Mouse (Mus musculus) erythroblast, embryonic 14.5 days (primary cell): ENCODE results near the gene Pitpnm1. TPM values are rescaled to one million over a fixed set of nuclear protein-coding genes. Genes with fewer than 3 reads are reported as not detected.
A peak's percentile ranks its signal among the peaks of the same experiment; 100 is the strongest.
"Not testable (repeated sequence)": the region's sequence is repeated elsewhere in the genome, so short reads cannot be mapped to it uniquely, and the experiment has no call there.

Source experiments
- H3K27me3 ChIP-seq: 2 replicates; pipeline ENCODE4 v1.6.1; 2012; ENCODE audit warnings: inconsistent platforms; ENCODE audit not compliant: control insufficient read depth
- H3K36me3 ChIP-seq: 2 replicates; pipeline ENCODE4 v1.6.1; 2012; ENCODE audit warnings: mild to moderate bottlenecking, inconsistent platforms; ENCODE audit not compliant: control insufficient read depth
- H3K4me1 ChIP-seq: 2 replicates; pipeline ENCODE4 v1.6.1; 2012; ENCODE audit warnings: inconsistent platforms; ENCODE audit not compliant: control insufficient read depth
- H3K4me3 ChIP-seq: replicated peaks from 2 replicates; pipeline ENCODE3; 2012; ENCODE audit warnings: moderate library complexity, mild to moderate bottlenecking, inconsistent platforms
- H3K9me3 ChIP-seq: 2 replicates; pipeline ENCODE4 v1.6.1; 2012; ENCODE audit warnings: low read length, inconsistent platforms, mixed read lengths; ENCODE audit not compliant: control insufficient read depth
- GATA1 ChIP-seq: IDR thresholded peaks from 2 replicates; pipeline ENCODE4 v1.6.1; 2012; ENCODE audit warnings: low read length, inconsistent platforms, mixed read lengths
- TAL1 ChIP-seq: IDR thresholded peaks from 3 replicates; pipeline ENCODE4 v1.6.1; 2012; ENCODE audit warnings: low read length, inconsistent platforms, mixed read lengths
- polyA plus RNA-seq: library from polyadenylated mRNA; stranded (reverse); fragments of >175 nt; gene quantifications from 2 replicates; pipeline ENCODE4 v1.2.3, GENCODE M21; 2012

Gene Pitpnm1
- polyA plus RNA-seq, 1 experiment: 0.94 TPM

DNA sequence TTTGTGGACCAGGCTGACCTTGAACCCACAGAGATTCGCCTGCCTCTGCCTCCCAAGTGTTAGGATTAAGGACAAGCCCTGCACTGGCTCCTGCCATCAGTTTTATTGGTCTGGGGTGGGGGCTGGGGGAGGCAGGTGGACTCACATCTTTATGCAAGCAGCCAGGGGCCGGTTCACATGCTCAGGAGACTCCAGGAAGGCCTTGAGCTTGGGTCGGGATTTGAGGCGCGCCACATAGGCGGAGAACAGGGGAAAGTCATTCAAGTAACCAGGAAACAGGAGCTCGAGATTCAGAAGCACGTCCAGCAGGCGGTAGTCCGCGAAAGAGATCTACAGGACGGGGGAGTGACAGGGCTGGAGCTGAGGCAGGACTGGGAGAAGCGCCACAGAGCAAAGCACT, 42.4 kb upstream of the Pitpnm1 start:
- Histone ChIP-seq H3K4me1 (peaks cover 56% of the 10 kb centered on the region), H3K4me3 (no peak overlapping the region), H3K9me3 (no peaks in the 10 kb centered on the region), H3K36me3 (peaks cover 13% of the 10 kb centered on the region), H3K27me3 (no peaks in the 10 kb centered on the region)
- TF ChIP-seq TAL1: no peak
- TF ChIP-seq GATA1: no peak

DNA sequence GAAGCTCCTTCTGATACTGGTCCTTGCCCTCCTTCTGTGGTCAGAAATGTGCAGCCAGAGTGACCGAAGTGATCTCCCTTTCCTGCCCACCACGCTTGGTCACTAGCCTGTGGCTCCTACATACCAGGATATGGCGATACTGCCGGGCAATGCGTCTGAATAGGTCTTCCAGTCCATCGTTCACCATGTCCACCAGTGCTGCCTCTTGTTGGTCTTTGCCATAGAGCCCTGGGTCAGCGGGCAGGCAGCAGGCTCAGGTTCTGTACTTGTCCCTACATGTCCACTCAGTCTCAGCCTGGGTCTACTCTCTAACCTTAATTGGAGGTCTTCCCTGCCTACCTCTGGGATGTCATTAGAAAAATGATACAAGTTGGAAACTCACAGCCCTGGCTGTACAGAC, 41.8 kb upstream of the Pitpnm1 start:
- Histone ChIP-seq H3K27me3 (no peaks in the 10 kb centered on the region), H3K36me3 (peaks cover 13% of the 10 kb centered on the region), H3K4me3 (no peak overlapping the region), H3K4me1 (peaks cover 55% of the 10 kb centered on the region), H3K9me3 (no peaks in the 10 kb centered on the region)
- TF ChIP-seq GATA1 (no peak), TAL1 (no peak)

DNA sequence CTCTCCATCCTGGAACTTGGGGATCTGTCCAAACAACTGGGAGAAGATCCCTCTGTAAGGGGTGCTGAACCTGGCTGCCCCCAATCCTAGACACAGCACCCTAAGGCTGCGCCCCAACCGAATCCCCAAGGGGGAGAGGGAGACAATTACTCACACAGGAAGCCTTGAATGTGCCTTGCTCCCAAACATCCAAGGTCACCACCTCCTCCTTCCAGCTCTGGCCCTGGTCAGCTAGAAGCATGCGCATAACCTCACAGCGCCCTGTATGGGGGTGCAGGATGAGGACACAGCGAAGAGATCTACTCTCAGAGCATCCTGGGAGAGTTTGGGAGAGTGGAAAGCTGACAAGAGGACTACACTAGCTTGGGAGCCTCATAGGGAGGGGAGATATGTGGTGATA, 41.2 kb upstream of the Pitpnm1 start:
- Histone ChIP-seq H3K4me3 (peak overlapping the region; percentile 62), H3K4me1 (peaks cover 55% of the 10 kb centered on the region)

DNA sequence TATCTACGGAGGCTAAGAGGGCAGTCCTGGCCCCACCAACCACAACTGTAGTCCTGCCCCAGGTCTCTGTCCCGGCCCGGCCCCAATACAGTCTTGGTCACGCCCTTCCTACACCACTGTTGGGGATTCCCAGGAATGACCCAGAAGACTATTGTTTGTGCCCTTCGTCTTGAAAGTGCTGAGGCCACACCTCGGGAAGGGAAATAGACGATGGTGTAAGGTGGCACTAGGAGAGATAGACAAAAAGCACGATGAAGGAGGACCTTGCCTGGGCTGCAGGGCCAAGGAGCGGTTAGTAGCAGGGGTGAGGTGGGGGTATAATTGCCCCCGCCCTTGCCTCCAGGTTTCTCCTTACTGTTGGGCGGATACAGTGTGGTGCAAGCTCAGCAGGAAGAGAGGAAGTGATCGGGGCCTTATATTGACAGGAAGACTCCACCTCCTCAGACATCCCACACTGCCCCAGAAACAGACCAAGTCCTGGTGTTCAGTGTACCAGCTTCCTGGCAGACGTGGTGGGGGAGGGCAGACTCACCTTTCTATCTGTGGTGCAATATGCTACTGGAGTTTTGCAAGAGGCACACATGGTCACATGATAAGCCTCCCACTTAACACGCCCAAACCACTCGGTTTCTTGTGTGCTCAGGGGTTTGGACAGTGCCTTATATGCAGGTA, 40.6 kb upstream of the Pitpnm1 start, which contains the start of gene Gstp3:
TSS of gene Gstp3 (minus strand) at position 501 of the 672 bp plus-strand sequence.
- Histone ChIP-seq H3K27me3 (no peaks in the 10 kb centered on the region), H3K4me3 (peak within 1 kb of the TSS; percentile 62), H3K9me3 (no peaks in the 10 kb centered on the region), H3K4me1 (peaks cover 58% of the 10 kb centered on the region), H3K36me3 (peaks cover 13% of the 10 kb centered on the region)
- TF ChIP-seq TAL1 (no peak), GATA1 (no peak)

More for the DNA sequence above, 41.2 kb upstream of the Pitpnm1 start:
- Histone ChIP-seq H3K36me3 (peaks cover 13% of the 10 kb centered on the region), H3K9me3 (no peaks in the 10 kb centered on the region), H3K27me3 (no peaks in the 10 kb centered on the region)
- TF ChIP-seq TAL1 (no peak), GATA1 (no peak)

DNA sequence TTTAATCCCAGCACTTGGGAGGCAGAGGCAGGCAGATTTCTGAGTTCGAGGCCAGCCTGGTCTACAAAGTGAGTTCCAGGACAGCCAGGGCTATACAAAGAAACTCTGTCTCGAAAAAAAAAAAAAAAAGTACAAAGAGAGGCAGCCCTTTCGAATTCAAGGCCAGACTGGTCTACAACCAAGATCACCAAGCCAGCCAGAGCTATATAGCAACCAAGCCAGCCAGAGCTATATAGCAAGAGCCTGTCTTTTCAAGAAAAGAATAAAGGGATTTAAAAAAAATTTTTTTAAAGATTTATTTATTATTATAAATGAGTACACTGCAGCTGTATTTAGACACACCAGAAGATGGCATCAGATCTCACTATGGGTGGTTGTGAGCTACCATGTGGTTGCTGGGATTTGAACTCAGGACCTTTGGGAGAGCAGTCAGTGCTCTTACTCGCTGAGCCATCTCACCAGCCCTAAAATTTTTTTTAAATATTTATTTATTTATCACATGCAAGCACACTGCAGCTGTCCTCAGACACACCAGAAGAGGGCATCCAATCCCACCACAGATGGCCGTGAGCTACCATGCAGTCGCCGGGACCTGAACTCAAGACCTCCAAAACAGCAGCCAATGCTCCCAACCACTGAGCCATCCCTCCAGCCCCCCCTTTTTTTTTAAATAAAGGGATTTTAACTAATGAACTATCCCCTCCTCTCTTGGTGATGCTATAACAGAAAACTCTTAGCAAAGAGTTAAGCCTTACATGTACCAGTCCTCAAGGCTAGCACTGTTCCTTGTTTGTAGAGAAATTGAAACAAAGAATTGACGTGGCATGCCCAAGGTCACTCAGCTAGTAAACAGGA, 39.5 kb upstream of the Pitpnm1 start:
- Histone ChIP-seq H3K4me1 (peaks cover 57% of the 10 kb centered on the region), H3K36me3 (peaks cover 11% of the 10 kb centered on the region)
- not testable (repeated sequence) for H3K27me3 ChIP-seq, H3K9me3 ChIP-seq, H3K4me3 ChIP-seq

DNA sequence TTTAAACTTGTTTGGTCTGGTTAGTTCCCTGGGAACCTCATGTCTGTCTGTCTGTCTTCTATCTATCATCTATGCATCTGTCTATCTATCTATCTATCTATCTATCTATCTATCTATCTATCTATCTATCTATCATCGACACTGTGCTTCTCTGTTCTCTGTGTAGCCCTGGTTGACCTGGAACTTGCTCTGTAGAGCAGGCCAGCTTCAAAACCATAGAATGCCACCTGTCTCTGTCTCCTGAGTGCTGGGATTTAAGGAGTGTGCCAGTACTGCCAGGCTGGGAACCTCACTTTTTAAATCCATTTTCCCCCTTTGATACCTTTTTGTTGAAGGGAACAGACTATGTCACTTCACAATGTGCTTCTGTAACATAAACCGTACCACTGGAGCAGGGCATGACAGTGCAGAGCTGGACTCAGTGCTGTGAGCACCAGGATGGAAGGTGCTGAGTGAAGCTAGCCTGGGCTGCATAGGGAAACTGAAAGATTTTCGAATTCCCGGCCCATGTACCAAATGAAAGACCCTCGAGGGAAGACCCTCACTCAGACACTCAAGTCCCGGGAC, 38.8 kb upstream of the Pitpnm1 start:
- TF ChIP-seq GATA1: no peak
- TF ChIP-seq TAL1: no peak
- Histone ChIP-seq H3K27me3 (no peaks in the 10 kb centered on the region), H3K4me3 (no peak overlapping the region), H3K4me1 (peaks cover 50% of the 10 kb centered on the region), H3K9me3 (no peaks in the 10 kb centered on the region), H3K36me3 (peaks cover 9% of the 10 kb centered on the region)

DNA sequence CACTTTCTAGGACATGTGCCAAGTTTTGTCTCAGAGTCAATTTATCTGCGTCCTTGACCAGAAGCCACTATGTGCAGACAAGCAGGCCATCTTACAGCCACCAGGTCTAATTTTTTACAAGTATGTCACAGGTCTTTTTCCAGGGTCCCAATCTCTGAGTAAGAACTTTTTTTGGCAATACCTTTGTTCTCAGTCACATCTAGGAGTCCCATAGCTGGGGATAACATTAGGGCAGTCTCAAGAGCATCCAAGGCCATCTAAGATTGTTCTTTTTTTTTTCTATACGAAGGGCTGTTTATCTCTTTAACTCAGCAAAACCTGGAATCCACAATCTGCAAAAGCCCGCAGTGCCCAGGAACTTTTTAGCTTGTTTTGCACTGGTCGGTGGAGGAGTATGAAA, 36.4 kb upstream of the Pitpnm1 start:
- H3K4me1 ChIP-seq: peaks cover 32% of the 10 kb centered on the region
- not testable (repeated sequence) for H3K27me3 ChIP-seq, H3K4me3 ChIP-seq, H3K36me3 ChIP-seq, H3K9me3 ChIP-seq

DNA sequence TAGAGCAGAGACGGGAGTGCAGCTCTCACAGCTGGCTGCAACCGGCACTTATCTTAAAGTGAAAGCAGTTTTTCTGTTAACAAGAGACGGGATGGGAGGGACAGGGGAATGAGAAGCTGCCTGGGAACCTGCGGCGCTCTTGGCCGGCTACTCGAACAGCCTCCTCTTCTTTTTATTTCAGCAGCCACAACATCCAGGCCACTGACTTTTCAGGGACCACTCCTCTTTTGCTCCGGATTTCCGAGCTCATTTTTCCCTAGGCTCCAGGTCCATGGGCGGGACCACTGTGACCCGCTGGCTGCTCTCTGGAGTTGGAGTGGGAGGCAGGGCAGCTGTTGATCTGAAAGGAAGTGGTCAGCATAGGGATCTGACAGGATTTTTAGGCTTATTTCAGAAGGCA, 35.3 kb upstream of the Pitpnm1 start:
- H3K9me3 ChIP-seq, H3K36me3 ChIP-seq, H3K27me3 ChIP-seq, H3K4me3 ChIP-seq: not testable (repeated sequence)
- peaks cover 21% of the 10 kb centered on the region for H3K4me1 ChIP-seq

DNA sequence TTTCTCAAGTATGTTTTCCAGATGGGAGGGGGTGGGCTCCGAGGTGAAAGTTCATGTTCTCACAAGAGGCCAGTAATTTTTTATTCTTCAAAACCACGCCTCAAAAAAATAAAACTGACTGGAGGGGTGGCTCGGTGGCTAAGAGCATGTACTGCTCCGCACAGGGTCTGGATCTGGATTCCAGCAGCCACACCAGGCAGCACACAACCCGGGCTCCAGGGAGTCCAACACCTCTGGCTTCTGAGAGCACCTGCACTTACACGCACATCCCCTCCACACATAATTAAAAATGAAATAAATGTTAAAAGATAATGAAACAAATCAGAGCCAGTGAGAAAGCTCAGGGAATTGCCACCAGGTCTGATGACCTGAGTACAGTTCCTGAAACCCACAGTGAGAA, 33.5 kb upstream of the Pitpnm1 start:
- H3K4me3 ChIP-seq: no peak overlapping the region
- TF ChIP-seq GATA1 (no peak), TAL1 (no peak)
- H3K27me3 ChIP-seq: peaks cover 9% of the 10 kb centered on the region
- H3K4me1 ChIP-seq: peaks cover 6% of the 10 kb centered on the region
- no peaks in the 10 kb centered on the region for H3K9me3 ChIP-seq
- H3K36me3 ChIP-seq: no peaks in the 10 kb centered on the region
